Mouse (Mus musculus) hindlimb bud, embryonic 11.5 days (tissue): ENCODE data around the gene Flrt1.

Source experiments
- DNase-seq: peaks from one replicate; pipeline ENCODE4 v3.0.0-alpha.2; 2012; ENCODE audit warnings: low read depth, low spot score; ENCODE audit errors: extremely low spot score

Gene Flrt1

DNA sequence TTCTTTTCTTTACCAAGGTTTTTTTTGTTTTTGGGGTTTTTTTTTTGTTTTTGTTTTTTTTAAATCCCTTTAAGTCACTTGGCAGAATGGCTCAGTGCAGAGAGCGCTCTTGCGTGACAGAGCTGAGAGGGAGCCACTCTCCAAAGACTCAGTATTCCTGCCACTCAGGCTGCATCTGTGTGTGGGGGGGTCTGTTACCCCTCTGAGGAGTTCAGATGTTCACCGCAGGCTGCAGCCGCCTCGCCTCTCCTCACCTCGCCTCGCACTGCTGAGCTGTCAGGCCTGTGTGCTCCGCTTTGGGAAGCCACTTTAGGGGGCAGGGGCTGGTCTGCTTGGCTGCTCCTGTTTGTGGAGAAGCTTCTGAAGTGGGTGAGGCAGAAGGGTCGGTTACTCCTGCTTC, at the start of gene Flrt1:
TSS of gene Flrt1 (minus strand) at position 186 of the 400 bp plus-strand sequence.
- no peak for DNase-seq

GRCm38 (mm10) chr19:7155196-7155595, 49.7 kb upstream of the Flrt1 start:
- no peak for DNase-seq

- no peak for DNase-seq
Measured at GRCm38 (mm10) chr19:7153232-7153631, 47.7 kb upstream of the Flrt1 start.

DNA sequence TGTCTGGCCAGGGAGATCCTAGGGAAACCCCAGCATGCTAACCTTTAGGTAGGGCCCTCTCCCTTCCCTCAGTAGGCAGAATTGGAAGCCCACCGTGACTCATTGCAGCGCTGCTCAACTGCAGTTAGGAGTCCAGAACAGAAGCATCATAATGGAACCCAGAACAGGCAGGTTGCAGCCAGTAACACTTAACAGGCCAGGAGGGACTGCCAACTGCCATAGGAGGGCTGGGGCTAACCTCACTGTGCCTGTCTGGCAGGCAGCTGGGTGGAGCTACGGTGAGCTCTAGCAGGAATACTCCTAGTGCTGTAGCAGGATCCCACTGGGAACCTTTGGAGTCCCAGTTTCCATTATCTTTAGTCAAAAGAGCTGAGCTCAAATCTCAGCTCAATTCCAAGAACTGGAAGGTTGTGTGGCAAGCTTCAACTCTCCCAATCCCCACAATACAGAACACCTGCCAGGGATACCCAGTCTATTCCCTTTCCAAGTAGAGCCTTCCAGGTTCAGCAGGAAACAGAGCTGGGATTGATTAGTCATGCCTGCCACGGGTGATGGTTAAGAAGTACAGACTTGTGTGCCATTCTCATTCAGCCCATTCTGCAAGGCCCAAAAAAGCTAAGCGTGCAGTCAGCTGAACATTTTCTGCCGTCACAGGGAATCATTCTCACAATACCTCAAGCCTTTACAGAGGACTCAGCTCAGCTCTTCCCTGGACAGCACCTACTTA, 46.6 kb upstream of the Flrt1 start:
- no peak for DNase-seq

GRCm38 (mm10) chr19:7151300-7151926, 45.9 kb upstream of the Flrt1 start:
- no peak for DNase-seq

DNA sequence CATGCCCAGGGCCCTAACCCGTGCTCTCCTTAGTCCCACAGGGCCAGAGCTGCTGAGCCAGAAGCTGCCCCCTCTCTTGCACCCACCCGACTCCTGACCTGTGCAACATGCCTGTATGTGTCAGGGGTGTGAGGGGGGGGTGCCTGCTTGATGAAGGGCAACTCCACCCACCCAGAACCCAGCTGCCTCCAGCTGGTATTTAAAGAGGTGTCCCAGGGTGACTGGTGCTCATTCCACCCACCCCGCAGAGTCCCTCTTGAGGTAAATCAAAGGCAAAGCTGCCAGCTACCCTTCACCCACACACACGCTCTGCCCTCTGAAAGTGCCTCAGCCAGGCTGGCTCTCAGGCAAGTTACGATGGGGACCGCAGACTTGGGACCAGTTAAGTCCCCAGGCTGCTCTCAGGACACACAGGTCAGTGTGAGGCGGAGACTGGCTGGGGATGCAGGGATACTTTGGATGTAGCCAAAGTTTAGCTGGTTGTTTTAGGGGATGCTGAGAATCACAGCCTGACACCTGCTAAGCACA, 43.7 kb upstream of the Flrt1 start:
- no peak for DNase-seq

DNA sequence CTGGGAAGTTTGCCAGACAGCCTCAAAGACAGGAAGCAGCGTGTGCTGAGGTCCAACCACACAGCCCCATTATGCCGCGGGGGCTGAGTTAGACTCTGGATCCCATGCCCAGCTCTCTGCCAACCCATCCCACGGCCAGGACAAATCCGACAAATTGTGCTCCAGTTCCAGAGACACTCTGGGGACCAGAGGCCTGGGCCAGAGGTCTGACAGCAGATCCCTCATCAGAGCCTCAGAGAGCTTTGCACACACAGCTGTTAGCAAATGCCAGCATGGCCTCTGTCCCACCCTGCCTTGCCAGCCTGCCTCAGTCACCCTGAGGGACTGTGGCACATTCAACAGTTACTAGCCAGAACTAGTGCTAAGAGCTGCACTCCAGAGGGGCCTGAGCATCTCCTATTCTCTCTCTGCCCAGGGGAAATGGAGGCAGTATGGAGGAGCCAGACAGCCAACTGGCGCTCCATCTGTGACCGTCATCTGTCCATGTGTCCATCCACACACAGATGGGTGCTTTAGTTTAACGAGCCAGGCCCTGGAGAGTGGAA, 43.1 kb upstream of the Flrt1 start:
- no peak for DNase-seq

DNA sequence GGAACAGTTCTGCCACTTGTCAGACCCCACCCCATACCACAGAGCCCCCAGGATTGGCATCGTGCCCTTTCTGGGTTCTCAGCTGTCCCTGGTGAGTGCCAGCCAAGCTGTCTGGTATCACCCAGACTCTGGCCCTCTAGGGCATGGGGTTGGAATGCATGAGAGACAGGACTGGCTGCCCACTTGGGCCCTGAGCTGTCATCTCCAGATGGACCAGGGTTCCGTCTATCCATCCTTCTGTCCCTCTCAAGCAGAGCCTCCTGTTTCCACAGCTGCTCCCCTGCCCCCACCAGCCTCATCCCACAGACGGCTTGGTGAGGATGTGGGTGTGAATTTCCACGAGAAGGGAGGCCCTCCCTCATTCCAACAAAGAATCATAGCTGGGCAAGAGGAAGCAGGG, 42.6 kb upstream of the Flrt1 start:
- no peak for DNase-seq

GRCm38 (mm10) chr19:7146376-7146775, 40.8 kb upstream of the Flrt1 start:
- DNase-seq = no peak

- no peak for DNase-seq
Measured at GRCm38 (mm10) chr19:7144458-7144857, 38.9 kb upstream of the Flrt1 start.

DNA sequence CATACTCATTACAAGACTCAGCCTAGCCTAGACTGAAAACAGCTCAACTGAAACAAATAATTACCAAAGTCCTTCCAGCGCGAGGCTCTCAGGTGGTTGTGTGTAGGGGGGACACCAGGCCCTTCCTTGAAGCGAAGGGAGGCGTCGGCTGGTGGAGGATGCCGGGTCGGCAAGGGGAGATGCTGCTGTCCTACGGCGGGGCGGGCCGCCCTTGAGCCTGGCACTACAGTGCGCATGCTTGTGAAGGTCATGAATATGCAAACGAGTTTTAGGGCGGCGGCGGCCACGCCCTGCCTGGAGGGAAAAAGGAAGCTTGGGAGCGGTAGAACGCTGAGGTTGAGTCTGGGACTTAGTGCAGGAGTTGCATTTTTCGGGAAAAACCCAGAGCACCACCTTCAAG, 38.3 kb upstream of the Flrt1 start:
- no peak for DNase-seq

DNA sequence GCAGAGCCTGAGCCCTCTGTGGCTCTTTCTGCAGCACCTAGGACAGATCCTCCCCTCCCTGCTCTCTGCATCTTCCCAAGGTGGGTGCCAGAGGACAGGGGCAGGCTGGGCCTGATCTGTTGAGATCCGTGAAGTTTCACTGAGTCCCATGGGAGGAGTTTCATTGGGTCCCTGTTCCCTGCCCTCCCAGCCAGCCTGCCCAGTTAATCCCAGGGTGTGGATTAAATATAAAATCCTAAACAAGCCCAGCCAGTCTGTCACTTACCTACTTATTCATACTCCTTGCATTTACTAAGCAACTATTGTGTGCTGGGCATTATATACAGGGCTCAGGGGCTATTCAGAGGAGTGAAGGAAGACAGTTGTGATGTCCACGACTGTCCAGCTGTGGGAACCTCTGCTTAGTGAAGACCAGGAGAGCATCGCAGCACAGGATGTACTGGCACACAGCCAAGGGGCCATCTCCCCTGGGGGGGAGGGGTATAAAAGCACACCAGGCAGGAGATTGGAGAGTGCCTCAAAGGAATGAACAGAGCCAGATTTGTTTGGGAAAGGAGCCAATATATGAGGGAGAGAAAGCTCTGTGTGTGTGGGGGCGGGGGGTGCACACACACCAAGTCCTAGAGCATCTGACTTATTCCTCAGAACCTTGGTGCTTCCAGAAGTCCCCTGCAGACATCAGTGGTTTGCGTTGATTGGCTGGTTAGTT, 36.8 kb upstream of the Flrt1 start:
- DNase-seq = no peak

DNA sequence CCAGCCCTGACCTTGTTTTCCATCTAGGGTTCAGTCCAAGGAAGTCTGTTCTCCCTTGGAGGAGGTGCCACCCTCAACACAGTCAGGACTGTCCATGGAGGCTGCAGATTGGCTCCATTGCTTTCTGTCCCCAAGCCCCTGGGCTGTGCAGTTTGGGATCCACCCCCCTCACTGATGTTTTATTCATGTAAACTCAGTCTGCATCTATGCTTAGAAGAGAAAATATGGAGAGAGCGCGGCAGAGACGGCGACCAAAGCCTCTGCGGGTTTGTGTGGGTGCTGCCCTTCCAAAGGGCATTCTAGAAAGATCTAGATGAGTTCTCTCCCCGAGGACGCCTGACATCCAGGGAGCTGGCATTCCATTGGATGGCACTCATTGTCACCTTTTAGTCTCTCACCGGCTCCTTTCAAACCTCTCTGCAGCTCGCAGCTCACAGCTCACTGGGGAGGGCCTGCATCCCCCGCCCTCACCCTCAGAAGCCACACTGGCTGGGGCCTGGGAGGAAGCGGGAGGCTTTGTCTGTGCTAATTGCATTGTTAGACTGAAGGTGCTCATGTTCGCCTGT, 35.4 kb upstream of the Flrt1 start:
- DNase-seq = no peak

GRCm38 (mm10) chr19:7140373-7140772, 34.8 kb upstream of the Flrt1 start:
- DNase-seq = no peak

DNA sequence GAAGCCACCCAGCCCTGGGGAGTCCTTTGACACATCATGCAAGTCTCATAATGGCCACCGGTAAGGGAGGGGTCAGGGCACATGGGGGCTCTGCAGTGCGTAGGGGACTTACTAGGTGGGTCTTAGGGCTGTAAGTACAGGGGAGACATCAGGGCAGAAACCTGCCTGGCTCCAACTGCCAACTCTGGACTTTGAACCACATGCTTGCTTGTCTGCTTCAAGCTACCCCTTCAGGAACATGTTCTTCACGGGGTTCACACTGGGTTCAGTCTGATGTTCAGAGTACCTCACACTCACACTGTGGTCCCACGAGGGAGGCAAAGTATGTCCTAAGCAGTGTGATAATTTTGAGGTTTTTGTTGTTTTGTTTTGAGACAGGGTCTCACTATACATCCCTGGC, 33.8 kb upstream of the Flrt1 start:
- DNase-seq = no peak

DNA sequence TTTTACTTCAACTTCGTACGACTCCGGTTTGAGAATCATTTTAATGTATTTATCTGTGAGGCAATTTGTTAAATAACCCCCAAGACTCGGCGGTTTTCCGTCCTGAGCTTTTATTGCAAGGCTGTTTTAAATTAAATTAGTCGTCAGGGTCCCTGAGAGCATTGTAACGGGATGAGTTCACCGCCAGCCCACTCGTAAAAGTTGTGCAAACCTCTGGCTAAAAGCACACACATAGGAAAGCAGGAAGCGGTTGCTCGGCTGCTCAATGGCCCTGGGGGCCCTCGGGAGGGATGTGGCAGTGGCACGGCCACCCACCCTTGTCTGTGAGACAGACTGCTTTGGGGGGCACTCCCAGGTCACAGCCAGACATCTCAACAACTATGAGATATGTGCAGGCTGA, 32.8 kb upstream of the Flrt1 start:
- DNase-seq = no peak

GRCm38 (mm10) chr19:7136714-7137498, 31.4 kb upstream of the Flrt1 start:
- DNase-seq = no peak

GRCm38 (mm10) chr19:7136016-7136415, 30.5 kb upstream of the Flrt1 start:
- no peak for DNase-seq

DNA sequence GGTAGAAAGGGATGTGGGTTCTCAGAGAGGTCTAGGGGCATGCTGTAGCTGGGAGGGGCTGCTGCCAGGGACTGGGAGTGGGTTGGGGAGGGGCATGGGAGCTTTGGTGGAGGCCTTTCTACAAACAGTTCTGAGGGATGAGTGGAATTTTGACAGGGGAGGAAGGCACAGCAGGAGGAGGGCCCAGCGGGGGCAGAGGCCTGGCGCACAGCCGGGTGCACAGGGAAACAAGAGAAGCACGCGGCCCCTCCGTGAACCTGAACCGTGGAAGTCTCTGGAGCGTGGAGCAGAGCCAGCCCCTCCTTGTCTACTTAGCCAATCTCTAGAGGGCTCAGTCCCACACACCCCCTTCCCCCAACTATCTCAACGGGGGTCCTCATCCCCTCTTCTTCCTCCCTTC, 30.0 kb upstream of the Flrt1 start:
- DNase-seq = no peak

DNA sequence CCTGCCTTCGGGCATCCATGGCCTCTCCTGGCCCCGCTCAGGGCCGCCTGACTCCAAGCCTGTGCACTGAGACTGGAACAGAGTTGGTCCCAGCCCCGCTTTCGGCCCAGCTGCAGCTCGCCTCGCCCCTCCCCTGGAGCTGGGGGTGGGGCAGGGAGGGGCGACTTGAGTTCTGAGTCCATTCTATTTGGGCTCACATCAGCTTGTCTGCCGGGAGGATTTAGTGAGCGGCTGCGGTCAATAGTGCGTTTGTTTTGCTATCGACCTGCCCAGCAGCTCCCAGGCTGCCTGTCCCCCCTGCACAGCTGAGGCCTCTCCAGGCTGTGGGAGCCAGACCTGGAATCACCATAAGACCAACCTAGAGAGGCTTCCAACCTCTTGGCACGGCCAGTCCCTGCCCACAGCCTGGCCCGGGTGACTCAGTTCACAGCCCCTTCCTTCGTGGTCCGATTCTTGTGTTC, 29.1 kb upstream of the Flrt1 start:
- DNase-seq = no peak
